In the genomic region with DNA sequence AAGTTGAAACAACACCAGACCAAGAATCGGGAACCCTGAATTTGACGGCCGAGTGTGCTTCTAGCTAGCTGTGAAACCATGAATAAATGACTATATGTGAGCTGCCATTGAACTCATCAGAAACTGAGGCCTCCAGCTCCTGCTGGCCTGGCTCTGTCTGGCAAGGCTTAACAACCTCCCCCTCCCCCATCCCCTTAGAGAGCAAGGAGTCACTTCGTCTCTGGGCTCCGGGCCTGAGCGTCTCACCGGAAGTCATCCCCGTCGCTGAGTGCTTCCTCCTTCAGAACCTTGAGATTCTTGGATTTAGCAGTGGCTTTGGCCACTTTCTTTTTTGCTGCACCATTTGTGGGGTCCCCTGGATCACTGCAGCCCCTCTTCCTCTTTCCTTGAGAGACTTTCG, we compare ENCODE assay signal across 22 mouse cellular contexts. TPM values are rescaled to one million over a fixed set of nuclear protein-coding genes. Genes with fewer than 3 reads are reported as not detected.
A peak's percentile ranks its signal among the peaks of the same experiment; 100 is the strongest.
DNase-seq lines count a peak whose midpoint lies in the region; ATAC-seq lines count a peak whose summit lies in the region.
"Had no signal": no experiment of that assay in that cellular context is flagged by ENCODE, and none has a peak within 500 bp of the region (broad histone marks: within the 10 kb centered on the region; RNA-seq: fewer than 3 reads in every experiment).

No protein-coding gene starts in this region.

- no peaks in the 10 kb centered on the region for H3K27me3 ChIP-seq in forebrain, embryonic 16.5 days (replicated peaks; ENCODE audit: control insufficient read depth, insufficient read depth, low read length)
- H3K27me3 ChIP-seq: forebrain, embryonic 13.5 days; heart, embryonic 13.5 days; hindbrain, embryonic 12.5 days had no signal

- peak; percentile 40 for DNase-seq in CD4-positive, CD25-positive, alpha-beta regulatory T cell, adult 2 months (ENCODE audit: low read depth, low spot score)
- peak; percentile 34 for DNase-seq in lung, postnatal 10 days
- no peak for DNase-seq in lung, adult 18-20 months
- peak; percentile 34 for DNase-seq in CD4-positive helper T cell, adult 2 months (ENCODE audit: low read depth, low spot score)
- DNase-seq in ZHBTc4 (ENCODE audit: low read depth, low spot score), result peak; percentile 58
- DNase-seq in left cerebral cortex, adult 8-10 months (ENCODE audit: low spot score in 2 of 2), result no peak
- DNase-seq: adrenal gland, adult 2 months; adrenal gland, postnatal 25 days; B cell, adult 2 months; cerebellum, adult 2 months; cerebellum, postnatal 10 days; gastrocnemius, adult 2 months; gastrocnemius, postnatal 36 days; heart, adult 11 months; heart, postnatal 36 days had no signal

- no peak overlapping the region for H3K4me2 ChIP-seq in forebrain, embryonic 16.5 days (ENCODE audit: low read length)
- H3K4me2 ChIP-seq: forebrain, embryonic 13.5 days; heart, embryonic 13.5 days; hindbrain, embryonic 12.5 days had no signal

- no peak overlapping the region for H3K4me3 ChIP-seq in forebrain, embryonic 16.5 days (replicated peaks; ENCODE audit: low read length)
- H3K4me3 ChIP-seq: embryonic facial prominence, embryonic 10.5 days; forebrain, embryonic 13.5 days; gastrocnemius, adult 2 months; heart, embryonic 13.5 days; hindbrain, embryonic 12.5 days had no signal

- H3K27ac ChIP-seq in forebrain, embryonic 16.5 days (ENCODE audit: low read length), result no peak overlapping the region
- H3K27ac ChIP-seq: embryonic facial prominence, embryonic 10.5 days; forebrain, embryonic 13.5 days; gastrocnemius, adult 2 months; heart, embryonic 13.5 days; hindbrain, embryonic 12.5 days had no signal

- ATAC-seq in CD4-positive, CD25-positive, alpha-beta regulatory T cell, adult 4 months, result no peak
- no peak for ATAC-seq in forebrain, embryonic 16.5 days
- ATAC-seq: forebrain, embryonic 13.5 days; hindbrain, embryonic 16.5 days had no signal

- H3K4me1 ChIP-seq in forebrain, embryonic 16.5 days (replicated peaks; ENCODE audit: control insufficient read depth, insufficient read depth, low read length), result peaks cover 11% of the 10 kb centered on the region

- no peak overlapping the region for H3K9ac ChIP-seq in forebrain, embryonic 16.5 days (replicated peaks; ENCODE audit: low read depth, low read length)
- H3K9ac ChIP-seq: forebrain, embryonic 13.5 days; heart, embryonic 13.5 days; hindbrain, embryonic 12.5 days had no signal

- H3K36me3 ChIP-seq in forebrain, embryonic 16.5 days (ENCODE audit: control insufficient read depth, insufficient read depth), result peaks cover 11% of the 10 kb centered on the region

- 88% methylated on average over 10 of the region's 10 CpGs for WGBS in forebrain, embryonic 16.5 days

- H3K9me3 ChIP-seq in forebrain, embryonic 16.5 days (ENCODE audit: control insufficient read depth, low read length), result no peaks in the 10 kb centered on the region
- H3K9me3 ChIP-seq: embryonic facial prominence, embryonic 10.5 days; forebrain, embryonic 13.5 days; heart, embryonic 13.5 days; hindbrain, embryonic 12.5 days had no signal

RNA-seq across cellular contexts. Expression of a gene that starts 5.5 kb away (rescaled TPM):
- 10 to 100 TPM; 13.4 to 18.2 TPM for polyA plus RNA-seq in CD4-positive, CD25-positive, alpha-beta regulatory T cell, adult 4 months (2017; shearing (Covaris generic))
- 10 to 100 TPM; 14.1 to 18.5 (median 17.1) TPM for total RNA-seq in left cerebral cortex, adult 8-10 months (2022)
- 20.1 and 21.3 TPM in 2 replicates for polyA plus RNA-seq in forebrain, embryonic 16.5 days (2015; fragmentation: Nextera tagmentation; extraction: Ambion mirVana)

RNA-seq across cellular contexts. Expression of a gene that starts 5.5 kb away (rescaled TPM):
- 100 to 1,000 TPM; 129 to 140 TPM for polyA plus RNA-seq in CD4-positive, CD25-positive, alpha-beta regulatory T cell, adult 4 months (2017; shearing (Covaris generic))
- total RNA-seq in left cerebral cortex, adult 8-10 months (2022), result 10 to 100 TPM; 35.0 to 42.5 (median 36.8) TPM
- polyA plus RNA-seq in forebrain, embryonic 16.5 days (2015; fragmentation: Nextera tagmentation; extraction: Ambion mirVana), result 162 and 174 TPM in 2 replicates

RNA-seq across cellular contexts. Expression of a gene that starts 36.7 kb away (rescaled TPM):
- 10 to 100 TPM; 62.2 to 99.3 TPM for polyA plus RNA-seq in CD4-positive, CD25-positive, alpha-beta regulatory T cell, adult 4 months (2017; shearing (Covaris generic))
- 10 to 100 TPM; 27.9 to 34.0 (median 29.9) TPM for total RNA-seq in left cerebral cortex, adult 8-10 months (2022)
- 60.6 and 63.2 TPM in 2 replicates for polyA plus RNA-seq in forebrain, embryonic 16.5 days (2015; fragmentation: Nextera tagmentation; extraction: Ambion mirVana)

RNA-seq across cellular contexts. Expression of a gene that starts 36.9 kb away (rescaled TPM):
- 10 to 100 TPM; 10.5 to 11.4 TPM for polyA plus RNA-seq in CD4-positive, CD25-positive, alpha-beta regulatory T cell, adult 4 months (2017; shearing (Covaris generic))
- total RNA-seq in left cerebral cortex, adult 8-10 months (2022), result 10 to 100 TPM; 20.6 to 22.3 (median 21.4) TPM
- 33.7 and 40.4 TPM in 2 replicates for polyA plus RNA-seq in forebrain, embryonic 16.5 days (2015; fragmentation: Nextera tagmentation; extraction: Ambion mirVana)

Comparison
In these comparisons a context has a peak if more than half of its experiments do, and no peak if none do; other contexts are left out.
1. DNase-seq: peak in CD4-positive, CD25-positive, alpha-beta regulatory T cell, adult 2 months (single experiment), lung, postnatal 10 days (single experiment), CD4-positive helper T cell, adult 2 months (single experiment) and ZHBTc4 (single experiment); none in lung, adult 18-20 months (0 of 2) and left cerebral cortex, adult 8-10 months (0 of 2).